Mouse (Mus musculus): ENCODE results near the gene Pjvk. TPM values are rescaled to one million over a fixed set of nuclear protein-coding genes. Genes with fewer than 3 reads are reported as not detected.
A peak's percentile ranks its signal among the peaks of the same experiment; 100 is the strongest.

Pjvk gene
- polyA plus RNA-seq, 1 experiment from 2014 or later = not detected

DNA sequence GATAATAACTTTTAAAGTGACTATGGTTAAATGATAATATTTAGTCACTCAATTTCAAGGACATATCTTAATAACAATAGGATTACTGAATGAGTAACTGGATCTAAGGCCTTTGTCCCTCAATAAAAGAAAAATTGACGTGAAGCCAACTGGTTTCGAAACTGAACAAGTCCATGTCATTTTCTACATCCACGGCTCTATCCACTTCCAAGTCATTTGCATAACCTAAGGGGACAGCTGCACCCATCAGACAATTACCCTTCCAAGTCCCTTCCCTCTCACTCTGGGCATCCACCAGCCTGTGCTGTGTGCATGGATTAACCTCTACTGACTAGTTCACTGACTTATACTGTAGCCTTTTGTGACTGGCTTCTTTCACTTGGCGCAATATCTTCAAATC lies 16.7 kb upstream of the Pjvk start:
- H3K9ac ChIP-seq = no peak overlapping the region
- H3K4me1 ChIP-seq (replicated peaks) = no peaks in the 10 kb centered on the region
- H3K36me3 ChIP-seq = peaks cover 21% of the 10 kb centered on the region
- H3K27ac ChIP-seq = no peak overlapping the region
- 86% methylated on average over 4 of the region's 4 CpGs for WGBS (ENCODE audit: insufficient replicate concordance)
- no peaks in the 10 kb centered on the region for H3K27me3 ChIP-seq
- no peak overlapping the region for H3K4me3 ChIP-seq (replicated peaks)
- DNase-seq (no peak), ATAC-seq (ENCODE audit: low read depth) (no peak)
- H3K4me2 ChIP-seq = no peak overlapping the region
- H3K9me3 ChIP-seq (replicated peaks) = no peaks in the 10 kb centered on the region

DNA sequence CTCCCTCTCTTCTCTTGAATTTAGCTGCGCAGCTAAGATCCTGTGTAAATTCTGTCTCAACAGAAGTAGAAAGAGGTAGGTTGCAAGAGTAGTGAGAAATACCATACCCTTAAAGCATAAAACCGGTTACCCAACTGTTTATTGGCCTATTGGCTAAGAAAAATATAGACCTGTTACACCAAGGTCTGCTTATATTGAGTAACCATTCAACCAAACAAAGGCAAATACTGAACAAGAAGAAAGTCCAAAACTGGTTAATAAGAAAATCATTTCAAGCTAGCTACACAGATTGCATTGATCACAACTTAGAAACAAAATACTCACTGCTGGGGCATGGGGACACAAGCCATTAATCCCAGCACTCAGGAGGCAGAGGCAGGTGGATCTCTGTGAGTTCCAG lies 8.6 kb upstream of the Pjvk start:
- H3K27ac ChIP-seq = no peak overlapping the region
- no peak overlapping the region for H3K4me3 ChIP-seq (replicated peaks)
- no peak for ATAC-seq (ENCODE audit: low read depth)
- no peak overlapping the region for H3K9ac ChIP-seq
- peaks cover 21% of the 10 kb centered on the region for H3K36me3 ChIP-seq
- H3K9me3 ChIP-seq (replicated peaks) = no peaks in the 10 kb centered on the region
- 85% methylated on average over 2 of the region's 2 CpGs for WGBS (ENCODE audit: insufficient replicate concordance)
- H3K4me2 ChIP-seq = no peak overlapping the region
- peaks cover 10% of the 10 kb centered on the region for H3K4me1 ChIP-seq (replicated peaks)
- H3K27me3 ChIP-seq = no peaks in the 10 kb centered on the region
- DNase-seq = no peak

DNA sequence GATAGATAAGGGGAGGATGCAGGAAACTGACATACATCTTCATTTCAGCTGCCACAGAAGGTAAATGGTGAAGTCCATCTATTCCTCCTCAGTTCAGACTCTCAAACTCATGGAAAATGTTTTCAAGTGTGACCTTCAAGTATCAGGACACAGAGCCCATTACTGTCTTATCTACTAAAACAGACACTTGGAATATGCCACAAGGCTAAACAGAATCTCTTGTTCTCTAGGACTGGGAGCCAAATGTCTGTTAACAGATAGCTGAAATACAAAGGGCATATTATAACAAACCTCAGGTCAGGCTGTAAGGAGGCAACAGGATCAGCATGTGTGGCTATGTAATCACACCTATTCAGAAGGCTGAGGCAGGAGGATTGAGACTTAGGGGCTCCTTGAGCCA lies 4.5 kb upstream of the Pjvk start:
- Histone ChIP-seq H3K27me3 (no peaks in the 10 kb centered on the region), H3K4me1 (replicated peaks) (peaks cover 36% of the 10 kb centered on the region), H3K4me3 (replicated peaks) (no peak overlapping the region), H3K9ac (no peak overlapping the region), H3K4me2 (no peak overlapping the region), H3K27ac (no peak overlapping the region), H3K9me3 (replicated peaks) (no peaks in the 10 kb centered on the region), H3K36me3 (peaks cover 10% of the 10 kb centered on the region; the same call in 1 of the 2 replicates)
- no peak for ATAC-seq (ENCODE audit: low read depth)
- no peak for DNase-seq

DNA sequence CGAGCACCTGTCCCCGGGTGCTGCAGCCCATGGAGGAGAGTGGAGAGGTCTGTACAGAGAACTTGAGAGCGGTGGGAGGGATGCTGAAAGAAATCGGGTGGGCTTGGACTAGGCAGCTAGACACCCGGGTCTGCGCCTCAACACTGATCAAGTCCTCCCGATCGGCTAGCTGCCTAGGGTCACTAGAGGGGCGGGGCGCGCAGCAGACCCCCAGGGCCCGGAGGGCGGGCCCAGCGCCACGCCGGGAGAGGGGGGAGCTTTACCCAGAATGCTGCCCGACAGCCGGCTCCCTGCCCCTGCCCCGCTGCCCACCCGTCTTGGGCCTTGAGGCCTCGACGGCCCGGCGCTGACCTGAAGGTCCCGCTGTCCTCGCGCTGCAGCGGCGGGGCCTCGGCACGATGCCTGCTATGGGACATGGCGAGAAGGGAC lies 821 bp upstream of the Pjvk start:
- peak overlapping the region; percentile 75 for H3K4me3 ChIP-seq (replicated peaks)
- peak; percentile 0; the same call in 1 of the 2 replicates for ATAC-seq (ENCODE audit: low read depth)
- H3K36me3 ChIP-seq = no peaks in the 10 kb centered on the region
- H3K4me1 ChIP-seq (replicated peaks) = peaks cover 37% of the 10 kb centered on the region
- H3K27ac ChIP-seq = peak overlapping the region; percentile 54; the same call in 1 of the 2 replicates
- H3K4me2 ChIP-seq = peak overlapping the region; percentile 99
- no peaks in the 10 kb centered on the region for H3K9me3 ChIP-seq (replicated peaks)
- DNase-seq = no peak
- WGBS (ENCODE audit: insufficient replicate concordance) = under 1% methylated on average over 32 of the region's 32 CpGs
- peak overlapping the region; percentile 78 for H3K9ac ChIP-seq
- no peaks in the 10 kb centered on the region for H3K27me3 ChIP-seq

DNA sequence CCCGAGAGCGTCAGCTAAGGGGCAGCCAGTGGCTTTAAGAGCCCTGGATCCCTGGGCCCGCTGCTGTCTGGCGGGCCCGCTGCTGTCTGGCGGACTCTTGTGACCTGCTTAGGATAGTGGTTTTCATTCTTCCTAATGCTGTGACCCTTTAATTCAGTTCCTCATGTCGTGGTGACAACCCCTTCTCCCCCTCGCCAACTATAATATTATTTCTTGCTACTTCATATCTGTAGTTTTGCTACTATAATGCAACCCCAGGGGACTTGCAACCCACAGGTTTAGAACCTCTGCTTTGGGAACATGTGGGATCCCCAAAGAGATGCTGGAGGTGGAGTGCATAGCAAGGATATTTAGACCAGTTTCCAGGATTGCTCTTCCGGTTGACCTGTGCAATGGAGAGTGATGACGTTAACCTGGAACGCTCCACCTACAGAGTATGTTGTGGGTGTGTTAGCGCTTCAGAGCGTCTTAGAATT lies 428 bp downstream of the Pjvk start:
- peak overlapping the region; percentile 75 for H3K4me3 ChIP-seq (replicated peaks)
- WGBS (ENCODE audit: insufficient replicate concordance) = 31% methylated on average over 13 of the region's 13 CpGs
- peak overlapping the region; percentile 99 for H3K4me2 ChIP-seq
- H3K9me3 ChIP-seq (replicated peaks) = no peaks in the 10 kb centered on the region
- H3K36me3 ChIP-seq = no peaks in the 10 kb centered on the region
- H3K4me1 ChIP-seq (replicated peaks) = peaks cover 35% of the 10 kb centered on the region
- peak overlapping the region; percentile 35; the same call in 1 of the 2 replicates for H3K27ac ChIP-seq
- ATAC-seq (ENCODE audit: low read depth) (0 out of 2 replicates have a peak, but pooled peaks have one; percentile 8), DNase-seq (no peak)
- no peaks in the 10 kb centered on the region for H3K27me3 ChIP-seq
- H3K9ac ChIP-seq = peak overlapping the region; percentile 63

DNA sequence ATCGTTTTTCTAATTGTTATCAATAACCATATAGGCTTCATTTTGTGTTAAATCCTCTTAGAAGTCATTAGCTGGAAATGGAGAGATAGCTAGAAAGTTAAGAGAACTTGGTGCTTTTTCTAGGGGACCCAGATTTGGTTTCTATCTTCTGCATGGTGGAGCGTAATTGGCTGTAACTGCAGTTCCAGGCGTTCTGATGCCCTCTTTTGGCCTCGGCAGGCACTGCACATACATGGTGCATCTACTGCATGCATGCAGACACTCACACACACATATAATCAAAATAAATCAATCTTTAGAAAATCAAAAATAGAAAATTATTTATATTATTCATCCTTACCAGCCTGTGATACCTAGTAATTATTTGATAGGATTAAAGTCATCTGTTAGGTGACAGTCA lies 4.8 kb downstream of the Pjvk start:
- 85% methylated on average over 4 of the region's 4 CpGs for WGBS (ENCODE audit: insufficient replicate concordance)
- Histone ChIP-seq H3K9ac (no peak overlapping the region), H3K36me3 (no peaks in the 10 kb centered on the region), H3K9me3 (replicated peaks) (no peaks in the 10 kb centered on the region), H3K4me2 (no peak overlapping the region), H3K4me1 (replicated peaks) (peaks cover 7% of the 10 kb centered on the region; the same call in 1 of the 2 replicates), H3K4me3 (replicated peaks) (no peak overlapping the region), H3K27ac (no peak overlapping the region), H3K27me3 (no peaks in the 10 kb centered on the region)
- DNase-seq (no peak), ATAC-seq (ENCODE audit: low read depth) (no peak)

DNA sequence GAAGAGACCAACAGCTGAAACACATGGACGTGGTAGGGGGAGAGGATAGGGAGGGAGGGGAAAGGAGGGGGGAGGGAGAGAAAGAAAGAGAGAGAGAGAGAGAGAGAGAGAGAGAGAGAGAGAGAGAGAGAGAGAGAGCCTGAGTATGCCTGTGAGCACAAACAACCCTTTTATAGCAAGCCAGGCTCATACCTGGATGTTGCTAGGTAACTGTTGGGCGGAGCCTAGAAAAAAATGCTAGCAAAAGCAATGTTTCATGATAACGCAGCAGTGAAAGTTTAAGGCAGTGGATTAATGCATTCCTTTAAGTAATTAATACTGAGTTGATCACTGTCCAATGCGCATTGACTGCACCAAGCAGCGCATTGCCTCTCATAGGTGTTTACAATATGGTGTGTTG lies 6.4 kb downstream of the Pjvk start:
- no peak overlapping the region for H3K9ac ChIP-seq
- DNase-seq = no peak
- H3K9me3 ChIP-seq (replicated peaks) = no peaks in the 10 kb centered on the region
- ATAC-seq (ENCODE audit: low read depth) = no peak
- no peak overlapping the region for H3K4me2 ChIP-seq
- 78% methylated on average over 5 of the region's 5 CpGs for WGBS (ENCODE audit: insufficient replicate concordance)
- no peaks in the 10 kb centered on the region for H3K4me1 ChIP-seq (replicated peaks)
- H3K36me3 ChIP-seq = no peaks in the 10 kb centered on the region
- no peaks in the 10 kb centered on the region for H3K27me3 ChIP-seq
- H3K4me3 ChIP-seq (replicated peaks) = no peak overlapping the region
- H3K27ac ChIP-seq = no peak overlapping the region

DNA sequence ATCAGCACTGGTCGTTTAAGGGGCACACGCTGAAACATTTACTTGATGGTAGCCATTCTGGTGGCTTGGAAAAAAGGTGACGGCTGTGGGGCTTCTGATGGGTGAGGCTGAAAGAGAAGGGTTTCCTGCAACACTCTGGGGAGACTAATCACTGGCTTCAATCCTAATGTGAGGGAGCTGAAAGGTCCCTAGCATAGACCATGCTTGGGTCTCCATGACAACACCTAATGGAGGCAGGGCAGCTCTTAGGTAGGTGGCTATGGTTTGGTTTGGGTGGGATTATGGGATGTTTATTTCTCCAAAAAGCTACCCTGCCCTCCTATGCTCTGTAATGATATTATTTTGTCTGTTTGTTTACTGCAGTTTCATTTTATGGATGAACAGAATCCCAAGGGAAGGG lies 7.2 kb downstream of the Pjvk start:
- Histone ChIP-seq H3K9ac (no peak overlapping the region), H3K4me3 (replicated peaks) (no peak overlapping the region), H3K27me3 (no peaks in the 10 kb centered on the region), H3K4me1 (replicated peaks) (no peaks in the 10 kb centered on the region), H3K9me3 (replicated peaks) (no peaks in the 10 kb centered on the region), H3K36me3 (no peaks in the 10 kb centered on the region), H3K27ac (no peak overlapping the region), H3K4me2 (no peak overlapping the region)
- ATAC-seq (ENCODE audit: low read depth) (no peak), DNase-seq (no peak)
- 53% methylated on average over 3 of the region's 3 CpGs for WGBS (ENCODE audit: insufficient replicate concordance)

DNA sequence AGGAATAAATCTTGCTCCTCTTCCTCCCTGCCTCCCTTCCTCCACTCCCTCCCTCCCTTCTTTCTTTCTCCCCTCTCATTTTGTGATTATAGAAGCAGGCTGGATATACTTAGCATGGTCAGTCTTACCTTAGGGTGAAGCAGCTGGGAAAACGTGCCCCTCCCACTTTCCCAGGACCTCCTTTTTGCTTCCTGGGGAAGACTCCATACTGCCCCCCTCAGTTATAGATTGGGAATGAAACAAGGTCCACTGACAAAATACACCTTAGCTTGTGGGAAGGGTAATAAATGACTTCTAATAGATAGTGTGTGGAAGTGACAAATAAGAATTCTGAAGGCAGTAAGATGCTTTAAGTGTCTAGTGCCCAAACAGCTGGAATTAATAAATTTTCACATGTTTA lies 7.7 kb downstream of the Pjvk start:
- Histone ChIP-seq H3K9me3 (replicated peaks) (no peaks in the 10 kb centered on the region), H3K9ac (no peak overlapping the region), H3K36me3 (no peaks in the 10 kb centered on the region), H3K4me1 (replicated peaks) (no peaks in the 10 kb centered on the region), H3K27me3 (no peaks in the 10 kb centered on the region), H3K4me3 (replicated peaks) (no peak overlapping the region), H3K4me2 (no peak overlapping the region), H3K27ac (no peak overlapping the region)
- WGBS (ENCODE audit: insufficient replicate concordance) = 0% methylated on average over 1 of the region's 1 CpGs
- ATAC-seq (ENCODE audit: low read depth) = no peak
- no peak for DNase-seq

DNA sequence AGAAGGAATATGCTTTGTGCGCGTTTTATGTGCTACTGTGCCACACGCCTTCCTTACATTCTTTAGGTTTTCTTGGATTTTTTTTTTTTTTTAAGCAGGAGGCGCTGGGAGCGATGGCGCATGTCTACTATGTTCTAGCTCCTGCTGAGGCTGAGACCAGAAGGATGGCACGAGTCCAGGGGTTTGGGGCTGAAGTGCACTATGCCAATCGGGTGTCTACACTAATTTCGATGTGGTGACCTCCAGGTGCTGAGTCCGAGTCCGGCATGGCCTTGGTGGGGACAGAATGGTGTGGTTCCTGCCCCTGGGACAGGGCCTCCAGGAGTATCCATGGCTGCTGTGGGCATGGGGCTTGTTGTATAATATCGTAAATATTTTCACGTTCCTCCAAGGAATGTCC lies 10.3 kb downstream of the Pjvk start:
- no peak for DNase-seq
- WGBS (ENCODE audit: insufficient replicate concordance) = 61% methylated on average over 13 of the region's 13 CpGs
- Histone ChIP-seq H3K4me3 (replicated peaks) (no peak overlapping the region), H3K9ac (no peak overlapping the region), H3K4me1 (replicated peaks) (no peaks in the 10 kb centered on the region), H3K9me3 (replicated peaks) (no peaks in the 10 kb centered on the region), H3K27me3 (no peaks in the 10 kb centered on the region), H3K4me2 (no peak overlapping the region), H3K36me3 (no peaks in the 10 kb centered on the region), H3K27ac (no peak overlapping the region)
- no peak for ATAC-seq (ENCODE audit: low read depth)

DNA sequence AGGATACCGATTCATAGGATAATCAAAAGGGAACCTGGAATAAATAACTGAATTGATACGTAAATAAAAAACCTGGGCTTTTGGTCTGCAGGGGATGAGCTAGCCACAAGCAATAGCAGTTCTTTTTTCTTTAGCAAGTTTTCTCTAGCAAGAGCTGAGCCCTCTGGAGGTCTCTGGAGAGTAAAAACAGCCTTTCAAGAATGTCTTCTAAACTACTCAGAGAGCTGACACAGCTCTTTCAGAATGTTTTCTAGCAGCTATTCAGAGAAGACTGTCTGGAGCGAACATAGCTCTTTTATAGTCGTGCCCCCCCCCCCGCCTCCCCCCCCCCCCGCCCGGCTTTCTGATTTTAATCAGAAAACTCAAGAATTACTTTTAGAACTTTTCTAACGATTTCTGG lies 11.1 kb downstream of the Pjvk start:
- ATAC-seq (ENCODE audit: low read depth) (no peak), DNase-seq (no peak)
- 51% methylated on average over 8 of the region's 8 CpGs for WGBS (ENCODE audit: insufficient replicate concordance)
- Histone ChIP-seq H3K9ac (no peak overlapping the region), H3K27me3 (no peaks in the 10 kb centered on the region), H3K4me1 (replicated peaks) (no peaks in the 10 kb centered on the region), H3K27ac (no peak overlapping the region), H3K9me3 (replicated peaks) (no peaks in the 10 kb centered on the region), H3K36me3 (0 out of 2 replicates have a peak, but pooled peaks cover 4% of the 10 kb centered on the region), H3K4me3 (replicated peaks) (no peak overlapping the region), H3K4me2 (no peak overlapping the region)

DNA sequence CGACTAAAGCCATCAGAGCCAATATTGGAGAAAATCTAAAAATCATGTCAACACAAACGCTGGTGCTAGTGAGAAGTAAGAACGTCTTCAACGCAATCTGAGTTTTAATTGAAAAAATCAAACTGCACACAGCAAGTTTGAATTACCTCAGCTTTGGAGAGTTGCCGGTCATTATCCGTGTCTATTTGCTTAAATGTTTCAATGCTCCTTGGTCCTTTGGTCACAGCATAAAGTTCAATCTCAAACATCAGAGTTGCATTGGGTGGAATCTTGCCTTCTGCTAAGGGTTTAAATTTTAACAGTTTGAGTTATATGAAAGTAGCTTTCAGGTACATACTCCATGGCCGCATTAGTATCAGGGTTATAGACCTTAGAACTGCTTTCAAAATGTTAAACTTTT lies 17.3 kb downstream of the Pjvk start:
- no peak overlapping the region for H3K27ac ChIP-seq
- peaks cover 10% of the 10 kb centered on the region; the same call in 1 of the 2 replicates for H3K36me3 ChIP-seq
- WGBS (ENCODE audit: insufficient replicate concordance) = 83% methylated on average over 7 of the region's 7 CpGs
- no peak overlapping the region for H3K4me2 ChIP-seq
- ATAC-seq (ENCODE audit: low read depth) (no peak), DNase-seq (no peak)
- H3K9me3 ChIP-seq (replicated peaks) = no peaks in the 10 kb centered on the region
- H3K27me3 ChIP-seq = no peaks in the 10 kb centered on the region
- H3K4me1 ChIP-seq (replicated peaks) = no peaks in the 10 kb centered on the region
- no peak overlapping the region for H3K9ac ChIP-seq
- H3K4me3 ChIP-seq (replicated peaks) = no peak overlapping the region
